Mouse (Mus musculus): Measurements from ENCODE around the gene Crnkl1. TPM values are rescaled to one million over a fixed set of nuclear protein-coding genes. Genes with fewer than 3 reads are reported as not detected.

Gene Crnkl1
- 14.3 and 16.0 TPM in 2 replicates for polyA plus RNA-seq (2015; fragmentation: Nextera tagmentation; extraction: Ambion mirVana)

GRCm38 (mm10) chr2:145934339-145935231 lies at the start of gene Crnkl1, which contains the start of gene Cfap61:
Gene Crnkl1 (minus strand): TSS chr2:145935014.
Gene Cfap61 (plus strand): TSS chr2:145934784.

GRCm38 (mm10) chr2:145901861-145902260 lies 33.0 kb downstream of the Crnkl1 start, which contains the start of gene Naa20:
Gene Naa20 (plus strand): TSS chr2:145902099.

Small RNAs within 50 kb of the gene (microRNA-seq; reads per million reads assigned to microRNA genes)
- not detected for gene Gm25026

Other genes with a start within 250 kb of the Crnkl1 start
- gene Naa20, start 32.9 kb downstream of the Crnkl1 start, polyA plus RNA-seq (2015; fragmentation: Nextera tagmentation; extraction: Ambion mirVana), result 171 and 172 TPM in 2 replicates
- 3.9 and 5.2 TPM in 2 replicates for gene Cfap61, start 230 bp downstream of the Crnkl1 start, polyA plus RNA-seq (2015; fragmentation: Nextera tagmentation; extraction: Ambion mirVana)

Data from neural tube, postnatal 0 days (tissue).